Mouse (Mus musculus) gonadal fat pad, adult 2 months (tissue): ENCODE results near the gene Kmt2c. TPM values are rescaled to one million over a fixed set of nuclear protein-coding genes. Genes with fewer than 3 reads are reported as not detected.

Experiments
- DNase-seq: peaks from one replicate; pipeline ENCODE4 v3.0.0-alpha.2; 2012; ENCODE audit warnings: low read depth
- polyA plus RNA-seq: library from polyadenylated mRNA; depleted of rRNA; stranded (reverse); fragments of >200 nt; gene quantifications from 2 replicates; pipeline ENCODE4 v1.2.3, GENCODE M21; 2012

The Kmt2c gene
- polyA plus RNA-seq, 1 experiment, result 21.6 TPM

GRCm38 (mm10) chr5:25383581-25383980 is 115.0 kb downstream of the Kmt2c start:
- DNase-seq, result no peak

GRCm38 (mm10) chr5:25379188-25379587 is 119.4 kb downstream of the Kmt2c start:
- no peak for DNase-seq

DNA sequence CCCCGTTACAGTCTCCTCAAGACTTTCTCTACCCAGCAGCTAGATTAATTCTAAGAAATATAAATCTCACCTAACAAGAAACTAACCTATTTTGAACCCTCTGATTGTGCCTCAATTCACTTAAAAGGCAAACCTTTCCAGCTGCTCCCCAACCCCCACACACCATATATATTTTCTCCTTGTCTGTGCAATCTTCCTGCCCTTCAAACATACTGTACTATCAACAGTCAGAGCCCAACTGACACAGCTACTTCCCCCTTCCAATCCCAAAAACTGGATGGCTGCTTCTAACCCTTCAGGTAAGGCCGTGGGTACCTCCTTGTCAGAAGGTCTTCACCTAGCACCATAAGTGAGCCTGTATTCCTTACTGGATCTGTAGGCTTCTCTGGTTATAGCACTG is 130.2 kb downstream of the Kmt2c start:
- no peak for DNase-seq

DNA sequence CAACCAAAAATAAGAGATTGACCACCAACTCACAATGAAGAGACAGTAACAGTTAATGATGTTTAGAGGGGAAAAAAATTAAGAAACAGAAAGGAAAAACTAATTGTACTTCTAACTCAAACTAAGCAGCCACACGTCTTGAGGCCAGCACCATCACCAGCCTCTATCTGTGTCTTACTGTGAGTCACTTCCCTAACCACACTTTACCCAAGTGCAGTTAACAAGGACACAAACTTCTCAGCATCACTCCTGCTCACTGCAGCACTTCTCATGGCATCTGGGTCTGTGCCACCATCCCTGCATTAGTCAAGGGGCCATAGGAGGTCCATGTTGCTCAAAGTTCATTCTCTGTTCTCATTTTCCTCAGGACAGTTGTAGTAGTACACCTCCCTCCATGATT is 131.5 kb downstream of the Kmt2c start:
- DNase-seq, result no peak

GRCm38 (mm10) chr5:25353509-25353908 is 145.1 kb downstream of the Kmt2c start:
- no peak for DNase-seq

DNA sequence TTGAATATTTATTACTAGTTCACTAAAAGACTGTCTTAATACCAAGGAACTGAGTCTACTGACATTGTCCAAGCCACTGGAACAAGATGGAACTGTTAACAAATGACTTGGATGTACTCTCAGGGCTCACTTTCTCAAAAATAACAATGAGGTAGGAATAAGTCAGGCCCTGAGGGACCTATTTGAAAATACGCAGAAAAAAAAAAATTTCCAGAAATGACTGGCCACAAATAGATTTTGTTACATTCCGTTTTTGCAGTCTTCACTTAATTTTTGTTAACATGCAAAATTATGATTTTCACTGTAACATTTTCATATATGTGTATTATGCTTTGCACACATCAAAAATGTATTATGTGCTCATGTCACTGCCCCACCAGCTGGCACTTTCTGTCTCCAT is 167.3 kb downstream of the Kmt2c start:
- no peak for DNase-seq

DNA sequence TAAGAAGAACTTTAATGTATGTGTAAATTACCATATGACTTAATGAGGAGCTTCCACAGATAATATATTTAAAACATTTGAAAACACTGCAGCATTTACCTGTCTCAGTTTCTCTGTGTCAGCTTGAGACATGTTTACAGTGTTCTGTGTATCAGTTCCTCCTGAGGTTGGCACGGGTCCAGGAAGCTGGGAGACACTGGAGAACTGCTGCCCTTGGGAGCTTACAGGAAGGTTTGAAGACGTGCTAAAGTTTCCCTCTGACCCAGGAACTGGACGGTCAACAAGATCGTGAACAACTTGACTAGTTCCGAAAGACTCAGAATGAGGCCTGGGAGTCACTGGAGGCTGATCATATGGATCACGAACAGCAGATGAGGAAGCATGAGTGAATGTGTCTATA is 184.7 kb downstream of the Kmt2c start:
- no peak for DNase-seq

- no peak for DNase-seq
Measured at GRCm38 (mm10) chr5:25310226-25310625, 188.4 kb downstream of the Kmt2c start.

DNA sequence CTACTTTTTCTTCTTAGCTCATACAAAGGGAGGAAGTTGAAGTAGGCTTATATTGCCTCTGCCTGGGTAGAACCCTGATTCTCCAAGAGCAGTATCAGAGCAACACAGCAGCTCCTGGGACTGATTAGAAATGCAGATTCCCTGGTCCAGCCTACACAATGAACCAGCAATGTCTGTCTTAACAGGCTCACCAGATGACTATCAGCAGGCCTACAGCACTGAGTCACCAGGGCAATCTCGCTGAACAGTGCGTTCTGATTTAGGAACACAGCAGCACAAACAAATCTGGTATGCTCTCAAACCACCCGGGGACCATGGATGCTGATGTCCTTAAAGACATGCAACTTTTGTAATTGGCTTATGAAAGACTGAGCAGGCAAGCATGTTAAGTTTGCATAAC is 201.8 kb downstream of the Kmt2c start:
- DNase-seq, result peak; percentile 55

GRCm38 (mm10) chr5:25283988-25284387 is 214.6 kb downstream of the Kmt2c start:
- DNase-seq, result no peak

- DNase-seq, result no peak
Measured at GRCm38 (mm10) chr5:25276365-25276764, 222.2 kb downstream of the Kmt2c start.

GRCm38 (mm10) chr5:25275629-25276028 is 223.0 kb downstream of the Kmt2c start:
- DNase-seq, result no peak

GRCm38 (mm10) chr5:25268258-25268888 is 230.2 kb downstream of the Kmt2c start:
- peak; percentile 13 for DNase-seq

GRCm38 (mm10) chr5:25262266-25262665 is 236.3 kb downstream of the Kmt2c start:
- no peak for DNase-seq

DNA sequence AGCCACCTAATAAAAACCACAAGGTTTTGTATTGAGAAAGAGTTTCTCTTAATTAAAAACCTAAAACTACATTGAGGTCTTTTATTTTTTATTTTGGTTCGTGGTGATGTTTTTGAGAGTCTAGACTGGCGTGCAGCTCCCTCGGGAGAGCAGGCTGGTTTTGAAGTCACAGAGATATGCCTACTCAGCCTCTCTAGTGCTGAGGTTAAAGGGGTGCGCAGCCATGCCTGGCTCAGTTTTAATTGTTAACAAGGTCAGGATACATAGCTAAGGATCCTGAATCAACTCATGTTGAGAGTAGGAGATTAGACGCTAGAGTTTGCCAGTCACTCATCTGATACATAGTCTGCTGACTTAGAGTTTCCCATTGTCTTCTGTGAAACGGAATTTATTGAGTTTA is 237.1 kb downstream of the Kmt2c start:
- no peak for DNase-seq

DNA sequence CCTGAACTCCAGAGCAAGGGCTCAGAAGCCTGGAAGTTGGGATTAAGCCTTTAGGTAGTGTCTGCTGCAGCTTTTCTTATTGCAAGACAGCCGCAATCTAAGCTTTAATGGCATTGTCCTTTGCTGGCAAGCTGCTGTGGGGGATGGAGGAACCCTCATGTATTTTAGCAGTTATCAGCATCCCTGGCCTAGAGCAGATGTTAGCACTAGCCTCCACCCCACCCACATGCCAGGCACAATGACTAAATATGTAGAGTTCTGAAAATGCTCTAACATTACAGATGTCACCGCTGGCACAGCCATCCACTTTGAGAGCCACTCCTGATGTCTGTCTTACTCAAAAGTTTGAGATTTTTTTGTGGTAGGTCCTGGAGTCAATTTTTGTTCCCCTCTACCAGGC is 241.9 kb downstream of the Kmt2c start:
- no peak for DNase-seq

DNA sequence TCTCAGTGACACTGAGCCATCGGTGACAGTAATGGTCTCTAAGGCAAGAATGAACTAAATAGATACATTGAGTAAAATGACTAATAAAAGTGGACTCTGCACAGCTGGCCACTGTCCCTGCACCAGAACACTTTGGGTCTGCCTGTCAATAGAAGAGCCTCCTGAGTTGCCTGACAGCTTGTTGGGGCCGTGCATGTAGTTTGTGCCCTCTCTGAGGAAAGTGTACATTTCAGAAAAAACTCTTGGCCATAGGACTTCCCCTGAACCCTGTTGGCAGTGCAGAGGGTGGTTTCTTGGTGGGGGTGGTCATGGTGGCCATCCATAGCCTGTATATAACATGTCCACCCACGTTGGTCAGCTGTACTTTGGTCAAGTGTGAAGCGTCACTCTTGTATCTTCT is 244.1 kb downstream of the Kmt2c start:
- no peak for DNase-seq

DNA sequence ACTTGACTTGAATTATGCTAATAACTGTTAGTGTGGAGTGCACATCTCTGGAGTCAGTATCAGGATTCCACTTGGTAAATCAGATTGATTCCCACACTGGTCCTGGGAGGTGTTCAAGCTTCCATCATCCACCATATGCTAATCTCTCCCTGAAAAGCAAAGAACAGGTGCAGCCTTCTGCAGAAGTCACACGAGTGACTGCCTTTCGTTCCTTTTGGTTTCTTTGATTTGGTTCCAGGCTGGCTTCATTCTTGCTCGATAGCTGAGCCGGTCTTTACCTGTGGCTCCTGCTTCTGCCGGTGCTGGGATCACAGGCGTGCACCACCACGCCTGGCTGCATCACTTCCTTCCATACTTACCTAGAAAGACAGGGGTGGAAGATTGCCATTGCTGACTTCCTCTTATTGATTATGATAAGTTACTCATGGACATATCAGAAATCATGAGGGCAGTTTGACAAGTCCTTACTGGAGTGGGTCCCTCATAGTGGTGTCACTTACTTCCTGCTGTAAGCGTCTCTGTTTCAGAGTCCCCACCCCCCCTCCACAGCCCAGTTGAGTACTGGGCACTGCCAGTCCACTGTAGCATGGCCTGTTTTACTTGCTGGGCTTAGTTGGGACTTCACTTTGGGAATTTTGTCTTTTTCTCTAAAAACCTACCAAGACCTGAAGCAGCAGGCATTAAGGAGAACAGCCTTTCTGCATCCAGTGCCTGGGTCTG is 245.6 kb downstream of the Kmt2c start:
- no peak for DNase-seq

DNA sequence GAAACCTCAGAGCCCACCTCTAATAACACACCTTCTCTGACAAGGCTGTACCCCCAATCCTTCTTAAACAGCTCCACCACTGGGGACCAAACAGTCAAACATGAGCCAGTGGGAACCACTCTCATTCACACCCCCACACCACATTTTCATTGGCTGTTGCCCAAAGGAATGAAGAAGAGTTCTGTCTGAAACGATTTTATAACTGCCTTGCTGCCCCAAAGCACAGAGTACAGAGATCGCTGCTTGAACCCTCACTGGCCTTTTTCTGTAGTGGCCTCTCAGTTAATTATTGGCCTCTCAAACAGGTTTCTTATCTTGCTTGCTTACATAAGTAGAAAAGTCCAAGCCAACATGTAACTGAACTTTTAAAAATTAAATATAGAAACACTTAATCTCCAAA is 246.2 kb downstream of the Kmt2c start:
- no peak for DNase-seq

- no peak for DNase-seq
Measured at GRCm38 (mm10) chr5:25247036-25247435, 251.5 kb downstream of the Kmt2c start.

DNA sequence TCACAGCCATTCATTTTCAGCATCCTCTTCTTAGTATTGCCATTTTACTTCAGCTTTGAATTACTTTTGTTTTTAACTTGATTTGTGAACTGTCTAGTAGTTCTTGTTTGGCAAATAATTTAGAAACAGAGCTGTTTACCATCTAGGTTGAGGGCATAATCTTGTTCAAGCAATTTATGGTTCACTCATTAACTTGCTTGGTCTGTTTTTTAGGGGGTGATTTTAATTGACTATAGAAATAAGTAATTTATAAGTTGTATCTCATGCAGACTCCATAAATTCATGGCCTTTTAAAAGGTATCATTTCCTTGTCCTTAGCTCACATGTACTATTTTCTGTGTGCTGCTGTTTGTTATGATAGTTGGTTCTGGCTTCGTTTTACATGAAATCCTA is 252.1 kb downstream of the Kmt2c start:
- DNase-seq, result no peak

DNA sequence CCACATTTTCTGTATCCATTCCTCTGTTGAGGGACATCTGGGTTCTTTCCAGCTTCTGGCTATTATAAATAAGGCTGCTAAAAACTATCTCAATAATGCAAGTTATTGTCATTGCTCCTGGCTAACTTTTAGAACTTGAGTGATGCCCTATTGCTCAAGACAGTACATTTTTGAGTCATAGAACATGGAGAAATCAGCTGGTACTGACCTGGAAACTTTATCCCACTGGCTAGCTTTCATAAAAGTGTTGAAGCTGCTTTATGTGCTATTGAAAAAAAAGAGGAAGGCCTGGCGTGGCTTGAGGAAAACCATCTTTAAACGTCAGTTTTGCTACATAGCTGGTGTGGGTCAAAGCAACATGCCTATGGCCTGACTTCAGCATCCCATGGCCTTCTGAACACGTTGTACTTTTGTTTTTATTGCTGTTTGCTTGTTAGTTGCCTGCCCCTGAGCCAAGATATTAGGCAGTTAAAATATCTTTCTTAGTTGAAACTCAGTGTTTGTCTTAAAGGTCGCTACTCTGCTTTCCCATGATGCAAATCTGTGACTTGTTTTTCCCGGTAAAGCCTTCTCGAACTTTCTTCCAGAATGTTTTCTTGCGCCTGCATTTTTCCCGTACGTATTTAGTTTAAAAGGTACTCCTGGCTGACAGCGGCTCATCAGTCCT is 252.6 kb downstream of the Kmt2c start:
- no peak for DNase-seq

DNA sequence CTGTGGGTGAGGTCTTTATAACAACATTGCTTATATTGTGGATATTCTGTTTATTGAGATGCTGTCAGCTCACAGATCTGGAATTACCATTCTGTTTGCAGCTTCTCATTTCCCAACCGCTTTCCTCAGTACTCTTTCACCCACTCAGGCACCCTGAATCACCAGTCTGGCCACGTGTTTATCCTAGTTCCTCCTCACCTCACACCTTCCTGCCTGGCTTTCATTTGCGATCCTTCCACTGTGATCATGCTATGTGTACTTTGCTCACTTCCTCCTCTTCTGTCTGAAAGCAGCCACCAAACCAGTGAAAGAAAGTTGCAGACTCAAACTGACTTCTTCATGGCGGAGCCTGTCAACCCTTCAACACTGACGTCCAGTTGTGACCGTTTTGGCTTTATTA is 255.5 kb downstream of the Kmt2c start:
- DNase-seq, result no peak
